Mouse (Mus musculus): ENCODE measurements at regions not wholly inside any gene's neighbourhood (a gene's known extent, or its start where the extent isn't known, plus 50 kb on each side); places are given as distances from the start of the nearest gene placed in this dataset.
"Not testable (repeated sequence)": the region's sequence is repeated elsewhere in the genome, so short reads cannot be mapped to it uniquely, and the experiment has no call there.

DNA sequence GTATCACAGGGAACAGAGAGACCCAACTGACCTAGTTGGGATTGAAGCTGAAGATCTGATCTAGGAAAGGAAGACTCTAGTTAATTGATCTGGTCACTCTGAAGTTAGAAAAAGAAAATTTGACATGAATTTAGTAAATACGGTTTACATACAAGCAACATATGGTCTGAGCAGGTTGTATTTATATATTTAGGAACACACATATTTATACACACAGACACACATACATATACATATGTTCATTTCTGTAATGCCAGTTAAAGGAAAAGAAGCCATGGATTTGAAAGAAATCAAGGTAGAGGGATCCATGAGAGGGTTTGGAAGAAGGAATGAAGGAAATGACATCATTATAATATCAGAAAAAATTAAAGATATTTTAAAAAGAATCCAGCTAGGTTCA, 187.7 kb upstream of the Dlgap1 start:
- intact Hi-C loops (cut with DNase I): no loop called here
- no peak for DNase-seq (ENCODE audit: low spot score)

GRCm38 (mm10) chr17:69786985-69787384, 181.9 kb upstream of the Dlgap1 start:
- intact Hi-C loops (cut with DNase I): no loop called here

GRCm38 (mm10) chr17:69821473-69821872, 147.4 kb upstream of the Dlgap1 start:
- intact Hi-C loops (cut with DNase I): no loop called here
- no peak for DNase-seq (ENCODE audit: low spot score)

More at GRCm38 (mm10) chr17:69786985-69787384, 181.9 kb upstream of the Dlgap1 start:
- no peak for DNase-seq (ENCODE audit: low spot score)

GRCm38 (mm10) chr17:69821901-69822300, 147.0 kb upstream of the Dlgap1 start:
- no peak for DNase-seq (ENCODE audit: low spot score)
- intact Hi-C loops (cut with DNase I): no loop called here

GRCm38 (mm10) chr17:69822921-69823320, 146.0 kb upstream of the Dlgap1 start:
- DNase-seq (ENCODE audit: low spot score): no peak
- intact Hi-C loops (cut with DNase I): no loop called here

GRCm38 (mm10) chr17:69841308-69841707, 127.6 kb upstream of the Dlgap1 start:
- no peak for DNase-seq (ENCODE audit: low spot score)
- intact Hi-C loops (cut with DNase I): no loop called here

DNA sequence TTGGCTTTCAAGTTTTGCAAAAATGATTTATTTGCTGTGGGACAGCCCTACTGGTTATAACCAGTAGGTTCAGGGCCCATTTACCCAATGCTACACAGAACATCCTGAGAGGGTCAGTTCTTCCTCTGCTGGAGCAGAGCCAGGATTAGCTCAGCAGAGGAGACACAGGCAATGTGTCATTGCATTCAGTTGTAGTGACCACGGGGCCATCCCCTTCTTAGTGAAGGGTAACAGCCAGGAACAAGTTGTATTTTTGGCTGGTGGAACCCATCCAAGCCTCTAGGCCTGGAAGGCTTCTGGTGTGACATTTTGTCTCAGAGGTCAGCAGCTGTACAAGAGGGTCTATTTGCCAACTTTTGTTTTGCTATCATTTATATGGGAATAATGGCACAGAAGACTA, 120.6 kb upstream of the Dlgap1 start:
- intact Hi-C loops (cut with DNase I): no loop called here
- DNase-seq (ENCODE audit: low spot score): no peak

- DNase-seq (ENCODE audit: low spot score): no peak
- intact Hi-C loops (cut with DNase I): no loop called here
Observed at GRCm38 (mm10) chr17:69850075-69850474, 118.8 kb upstream of the Dlgap1 start.

- DNase-seq (ENCODE audit: low spot score); intact Hi-C loops (cut with DNase I): not testable (repeated sequence)
Observed at GRCm38 (mm10) chr17:69879958-69880357, 88.9 kb upstream of the Dlgap1 start.

- DNase-seq (ENCODE audit: low spot score): no peak
- intact Hi-C loops (cut with DNase I): no loop called here
Observed at GRCm38 (mm10) chr17:69893980-69894379, 74.9 kb upstream of the Dlgap1 start.
